Mouse (Mus musculus) left cerebral cortex, postnatal 25 days (tissue): ENCODE measurements around the gene Klk1b3. TPM values are rescaled to one million over a fixed set of nuclear protein-coding genes. Genes with fewer than 3 reads are reported as not detected.
"Not testable (repeated sequence)": the region's sequence is repeated elsewhere in the genome, so short reads cannot be mapped to it uniquely, and the experiment has no call there.

Source experiments
- DNase-seq, 2 experiments: peaks; one replicate each; pipeline ENCODE4 v3.0.0; 2022; ENCODE audit warnings: low spot score in 2 of 2, mixed read lengths in 1 of 2
- intact Hi-C: fragments of 180-260 bp; cut with DNase I; formaldehyde crosslinking; loops from one replicate; pipeline ENCODE4 v1.15.1; 2025
- total RNA-seq, 2 experiments: library from RNA; stranded (reverse); gene quantifications; 2 replicates each; pipeline ENCODE4 v1.2.3; 2021

The Klk1b3 gene
- total RNA-seq, 2 experiments from 2014 or later = not detected

GRCm38 (mm10) chr7:44249248-44249647 is 51.3 kb downstream of the Klk1b3 start:
- intact Hi-C loops = loop anchor here (10.0 kb wide), 1 partner anchor 574 kb away; the partner anchor contains the start of gene Ctu1
- no peak for DNase-seq

GRCm38 (mm10) chr7:44250732-44251275 is 52.8 kb downstream of the Klk1b3 start:
- intact Hi-C loops, DNase-seq: not testable (repeated sequence)

Other genes with a start within 250 kb of the Klk1b3 start
- gene Klk1b8, start 247.5 kb upstream of the Klk1b3 start, total RNA-seq = not detected
- gene Klk1b1, start 231.4 kb upstream of the Klk1b3 start, total RNA-seq = not detected
- gene Klk1b9, start 222.1 kb upstream of the Klk1b3 start, total RNA-seq = not detected
- gene Klk1b11, start 202.3 kb upstream of the Klk1b3 start, total RNA-seq = not detected
- not detected for gene Klk1b26, start 186.0 kb upstream of the Klk1b3 start, total RNA-seq
- not detected for gene Klk1b27, start 145.9 kb upstream of the Klk1b3 start, total RNA-seq
- gene Klk1b21, start 95.9 kb upstream of the Klk1b3 start, total RNA-seq = not detected
- gene Klk1b22, start 85.5 kb upstream of the Klk1b3 start, total RNA-seq = not detected
- gene Klk1b16, start 61.4 kb upstream of the Klk1b3 start, total RNA-seq = not detected
- gene Klk1b24, start 10.0 kb upstream of the Klk1b3 start, total RNA-seq = not detected
- gene Klk1b4, start 9.2 kb downstream of the Klk1b3 start, total RNA-seq = not detected
- gene Klk1b5, start 17.8 kb downstream of the Klk1b3 start, total RNA-seq = not detected
- gene Klk1, start 27.2 kb downstream of the Klk1b3 start, total RNA-seq = not detected
- gene Gm36864, start 38.0 kb downstream of the Klk1b3 start, total RNA-seq = not detected
- gene 1700028J19Rik, start 48.5 kb downstream of the Klk1b3 start, total RNA-seq = 1 to 10 TPM; 1.1 to 1.6 TPM
- gene 2410002F23Rik, start 48.5 kb downstream of the Klk1b3 start, total RNA-seq = 10 to 100 TPM; 72.5 to 73.5 TPM
- not detected for gene Acp4, start 59.2 kb downstream of the Klk1b3 start, total RNA-seq
- gene Gm15517, start 63.3 kb downstream of the Klk1b3 start, total RNA-seq = not detected
- 1 to 10 TPM; 3.5 to 3.9 TPM for gene Clec11a, start 108.7 kb downstream of the Klk1b3 start, total RNA-seq
- gene Shank1, start 112.1 kb downstream of the Klk1b3 start, total RNA-seq = 100 to 1,000 TPM; 571 to 587 TPM
- 10 to 100 TPM; 60.0 to 65.0 TPM for gene Syt3, start 185.9 kb downstream of the Klk1b3 start, total RNA-seq
- 1 to 10 TPM; 1.9 to 2.2 TPM for gene 1700008O03Rik, start 187.6 kb downstream of the Klk1b3 start, total RNA-seq
- 100 to 1,000 TPM; 268 to 278 TPM for gene Lrrc4b, start 230.8 kb downstream of the Klk1b3 start, total RNA-seq